Mouse (Mus musculus) fibroblast of lung, adult 2 months (primary cell): Measurements from ENCODE around the gene Tmem131l.
A peak's percentile ranks its signal among the peaks of the same experiment; 100 is the strongest.

Source experiments
- DNase-seq: peaks from one replicate; pipeline ENCODE4 v3.0.0-alpha.2; 2011; ENCODE audit warnings: low read depth

Gene Tmem131l

GRCm38 (mm10) chr3:84048729-84049175 is 8.8 kb upstream of the Tmem131l start:
- peak; percentile 86 for DNase-seq

DNA sequence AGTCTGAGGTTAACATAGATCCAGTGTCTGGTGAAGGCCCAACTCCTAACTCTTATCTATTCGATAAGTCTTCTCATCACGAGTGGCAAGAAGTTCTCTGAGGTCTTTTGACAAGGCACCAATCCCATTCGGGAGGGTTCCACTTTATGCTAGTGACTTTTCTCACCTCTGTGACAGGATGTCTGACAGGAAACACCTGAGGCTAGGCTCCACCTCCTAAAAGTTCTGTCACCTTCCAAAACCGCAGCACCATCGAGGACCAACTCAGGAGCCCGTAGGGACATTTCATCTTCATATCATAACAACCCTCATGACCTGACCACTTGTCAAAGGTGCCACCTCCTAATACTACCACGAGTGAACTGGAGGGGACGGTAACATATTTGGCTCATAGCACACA is 6.2 kb upstream of the Tmem131l start:
- no peak for DNase-seq

DNA sequence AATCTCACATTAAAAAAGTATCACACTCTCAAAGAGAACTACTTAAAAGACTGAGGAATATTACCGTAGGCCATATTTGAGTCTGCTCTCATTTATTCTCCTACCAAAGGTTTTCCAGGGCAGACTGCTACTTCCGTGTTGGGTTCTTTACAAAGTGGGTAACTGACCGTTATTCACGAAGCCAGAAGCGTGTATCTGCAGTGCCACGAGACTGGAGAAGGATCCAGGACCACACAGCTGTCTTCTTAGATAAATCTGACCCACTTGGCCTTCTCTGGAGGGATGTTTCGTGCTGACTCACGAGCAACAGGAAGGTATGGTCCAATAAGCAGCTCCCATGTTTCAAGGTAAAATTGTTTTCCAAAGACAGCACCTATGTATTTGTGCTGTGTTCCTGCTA is 1.8 kb upstream of the Tmem131l start:
- DNase-seq: no peak

- no peak for DNase-seq
These were observed 604 bp upstream of the Tmem131l start for GRCm38 (mm10) chr3:84040476-84041082.

- DNase-seq: no peak
These were observed 862 bp downstream of the Tmem131l start for GRCm38 (mm10) chr3:84038981-84039645.

- no peak for DNase-seq
These were observed 1.8 kb downstream of the Tmem131l start for GRCm38 (mm10) chr3:84038126-84038525.

DNA sequence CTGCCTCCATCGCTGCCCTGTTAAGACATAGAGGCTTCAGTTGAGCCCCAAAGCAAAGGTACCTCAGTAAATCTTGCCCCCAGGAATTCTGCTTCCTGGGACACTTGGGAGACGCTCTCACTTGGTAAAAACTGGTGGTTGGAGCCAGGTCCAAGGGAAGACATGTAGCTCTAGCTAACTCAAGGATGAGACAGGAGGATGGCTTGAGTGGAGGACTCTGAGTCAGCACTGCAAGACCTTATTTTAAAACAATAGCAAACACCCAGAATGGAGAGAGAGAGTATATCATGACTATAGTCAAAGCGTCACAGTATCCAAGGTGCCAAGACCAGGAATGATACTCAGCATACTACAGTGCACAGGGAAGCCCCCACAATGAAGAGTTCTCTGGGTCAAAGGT is 2.4 kb downstream of the Tmem131l start:
- DNase-seq: no peak

DNA sequence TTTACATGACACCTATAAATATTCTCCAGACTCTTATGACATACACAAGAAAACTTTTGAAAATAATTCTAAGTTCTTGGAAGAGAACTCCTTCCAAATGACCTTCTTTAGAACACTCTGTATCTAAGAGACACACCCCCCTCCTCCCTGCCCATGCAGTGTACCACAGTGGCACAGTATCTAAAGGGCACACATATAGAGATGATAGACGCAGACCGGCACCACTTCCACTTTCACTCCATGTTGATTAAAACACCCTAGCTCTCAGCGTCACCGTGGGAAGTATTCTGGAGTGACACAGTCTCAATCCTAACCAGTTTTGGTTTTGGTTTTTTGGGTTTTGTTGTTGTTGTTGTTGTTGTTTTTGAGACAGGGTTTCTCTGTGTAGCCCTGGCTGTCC is 3.1 kb downstream of the Tmem131l start:
- DNase-seq: no peak

DNA sequence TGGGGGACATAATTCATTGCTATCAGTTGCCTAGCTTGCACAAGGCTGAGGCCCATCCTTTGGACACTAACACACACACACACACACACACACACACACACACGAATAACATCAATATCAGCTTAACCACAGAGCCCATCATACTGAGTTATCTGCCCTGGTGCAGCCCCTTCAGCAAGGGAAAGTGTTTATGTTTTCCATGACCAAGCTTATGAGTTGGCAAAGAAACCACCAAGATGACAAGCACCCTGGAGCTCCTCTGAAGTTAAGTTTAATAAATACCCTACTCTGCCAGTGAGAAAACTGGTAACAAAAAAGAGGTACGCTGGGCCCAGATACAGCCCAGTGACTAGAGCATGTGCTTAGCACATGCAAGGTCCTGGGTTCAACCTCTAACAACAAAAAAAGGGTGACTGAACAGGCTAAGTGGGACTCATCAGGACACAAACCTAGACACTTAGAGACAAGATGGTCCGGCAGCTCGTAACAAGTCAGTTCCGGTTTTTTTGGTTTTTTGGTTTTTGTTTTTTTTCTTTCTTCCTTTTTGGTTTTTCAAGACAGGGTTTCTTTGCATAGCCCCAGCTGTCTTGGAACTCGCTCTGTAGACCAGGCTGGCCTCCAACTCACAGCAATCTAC is 4.1 kb downstream of the Tmem131l start:
- no peak for DNase-seq

GRCm38 (mm10) chr3:84034115-84034780 is 5.7 kb downstream of the Tmem131l start:
- DNase-seq: no peak

DNA sequence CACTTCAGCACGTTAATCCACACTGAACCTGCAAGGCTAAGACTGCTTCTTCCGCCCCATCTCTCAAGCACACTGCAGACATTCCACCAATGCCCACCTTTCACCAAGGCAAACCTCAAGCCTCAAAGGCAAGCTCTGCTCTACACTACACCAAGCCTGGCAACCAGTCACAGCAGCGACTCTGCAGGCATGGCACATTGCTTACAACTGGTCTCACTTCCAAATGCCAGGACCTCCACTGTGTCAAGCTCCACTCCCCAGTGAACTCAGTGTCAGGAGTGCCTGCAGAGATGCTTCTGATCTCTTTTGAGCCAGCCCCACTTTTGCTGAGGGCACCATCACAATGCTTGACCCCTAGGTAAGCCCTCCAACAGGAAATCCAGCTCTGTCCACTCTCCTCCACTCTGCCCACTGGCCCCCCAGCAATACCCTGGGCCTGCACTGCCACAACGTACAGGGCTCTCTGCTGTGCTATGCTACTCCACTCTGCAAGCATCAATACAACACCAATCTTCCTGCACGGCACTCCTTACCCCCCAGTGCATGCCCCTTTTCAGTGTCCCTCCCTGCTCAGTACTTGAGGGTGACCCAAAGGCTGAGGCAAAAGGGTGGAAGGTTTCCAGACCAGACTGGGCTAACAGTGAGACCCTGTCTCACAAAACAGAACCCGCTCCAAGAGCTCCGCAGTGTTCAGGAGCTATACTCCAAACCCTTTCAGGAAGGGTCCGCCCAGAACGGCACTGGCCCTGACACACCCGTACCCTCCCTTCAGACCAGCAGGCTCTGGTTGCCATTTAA is 6.8 kb downstream of the Tmem131l start:
- DNase-seq: no peak

DNA sequence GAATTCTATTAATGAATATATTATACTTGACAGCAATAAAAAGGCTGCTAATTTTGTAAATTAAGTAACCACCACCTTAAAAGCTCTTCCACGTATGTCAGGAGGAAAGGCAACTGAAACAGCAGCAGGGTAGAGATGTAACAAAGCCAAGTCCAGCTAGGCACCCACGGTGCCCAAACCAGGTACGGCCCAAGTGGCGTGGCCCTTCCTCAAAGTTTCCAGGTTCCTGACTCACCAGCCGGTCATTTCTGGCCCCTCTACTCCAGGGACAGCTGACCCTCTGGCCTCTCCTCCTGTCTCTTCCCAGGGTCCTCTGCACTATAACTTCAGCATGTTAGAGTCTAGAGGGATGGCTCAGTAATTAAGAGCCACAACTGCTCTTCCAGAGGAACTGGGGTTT is 7.6 kb downstream of the Tmem131l start:
- no peak for DNase-seq

DNA sequence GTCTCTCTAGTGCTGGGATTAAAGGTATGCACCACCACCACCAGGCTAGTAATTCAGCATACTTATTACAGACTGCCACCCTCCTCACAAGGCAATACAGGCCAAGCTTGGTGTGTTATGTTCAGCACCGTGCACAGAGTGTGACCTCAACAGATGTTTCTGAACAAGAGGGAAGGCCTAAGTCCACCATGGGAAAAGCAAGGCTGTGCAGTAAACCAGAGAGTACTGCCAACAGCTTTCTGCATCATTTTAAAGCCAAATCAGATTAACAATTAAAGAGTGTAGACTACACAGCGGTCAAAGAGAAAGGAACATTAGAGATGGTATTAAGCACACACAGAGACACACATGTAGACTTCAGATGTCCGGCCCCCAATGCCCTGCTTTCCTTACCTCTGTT is 8.8 kb downstream of the Tmem131l start:
- DNase-seq: no peak

DNA sequence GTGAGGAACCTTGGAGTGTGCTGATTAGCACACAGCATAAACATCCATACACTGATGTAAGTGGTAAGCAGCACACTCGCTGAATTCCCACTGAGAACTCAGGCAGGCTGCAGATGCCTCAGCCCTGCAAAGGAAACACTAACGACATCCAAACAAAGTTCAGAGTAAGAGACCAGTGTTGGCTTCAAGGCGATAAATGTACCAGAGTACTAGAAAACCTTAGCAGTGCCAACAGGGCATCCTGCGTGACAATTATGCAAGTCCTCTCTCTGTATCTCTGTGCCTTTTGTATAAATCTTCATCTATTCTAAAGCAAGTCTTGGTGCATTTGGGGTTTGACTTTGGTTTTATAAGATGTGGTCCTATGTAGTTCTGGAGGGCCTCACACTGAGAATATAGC is 11.0 kb downstream of the Tmem131l start:
- no peak for DNase-seq

GRCm38 (mm10) chr3:84027691-84028159 is 12.2 kb downstream of the Tmem131l start:
- no peak for DNase-seq

GRCm38 (mm10) chr3:84024512-84025072 is 15.4 kb downstream of the Tmem131l start:
- no peak for DNase-seq

DNA sequence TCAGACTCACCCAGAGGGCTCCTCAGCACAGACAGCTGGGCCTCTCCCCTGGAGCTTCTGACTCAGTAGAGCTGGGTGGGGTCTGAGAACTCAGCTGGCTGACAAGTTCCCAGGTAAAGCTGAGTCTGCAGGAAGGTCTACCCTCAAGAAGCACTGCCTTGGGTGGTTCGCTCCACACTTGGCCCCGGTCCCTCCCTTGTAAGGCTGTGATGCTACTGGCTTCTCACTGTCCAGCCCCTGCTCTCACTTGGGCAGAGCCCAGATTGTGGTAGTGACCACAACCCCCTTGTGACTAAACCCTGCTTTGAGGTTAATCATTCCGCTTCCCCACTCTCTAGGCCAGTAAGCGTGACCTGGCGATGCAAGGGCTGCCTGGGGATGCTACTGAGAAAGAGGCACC is 17.3 kb downstream of the Tmem131l start:
- peak; percentile 93 for DNase-seq

DNA sequence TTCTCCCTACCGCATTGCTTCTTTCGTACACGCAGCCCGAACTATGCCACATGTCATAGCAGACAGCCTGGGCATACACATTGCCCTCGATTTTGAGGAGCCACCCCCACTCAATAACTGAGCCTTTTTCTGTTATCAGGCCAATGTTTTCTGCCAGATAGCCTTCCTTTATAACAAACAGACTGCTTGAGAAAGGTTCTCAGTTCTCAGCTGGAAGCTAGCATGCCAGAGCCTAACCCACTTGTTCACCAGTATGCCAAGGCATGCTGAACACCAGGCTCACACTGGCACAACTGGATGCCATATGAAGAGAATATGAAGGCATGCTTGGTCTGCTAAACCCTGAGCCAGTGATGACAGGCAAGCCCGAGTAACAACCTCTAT is 17.8 kb downstream of the Tmem131l start:
- peak; percentile 62 for DNase-seq

DNA sequence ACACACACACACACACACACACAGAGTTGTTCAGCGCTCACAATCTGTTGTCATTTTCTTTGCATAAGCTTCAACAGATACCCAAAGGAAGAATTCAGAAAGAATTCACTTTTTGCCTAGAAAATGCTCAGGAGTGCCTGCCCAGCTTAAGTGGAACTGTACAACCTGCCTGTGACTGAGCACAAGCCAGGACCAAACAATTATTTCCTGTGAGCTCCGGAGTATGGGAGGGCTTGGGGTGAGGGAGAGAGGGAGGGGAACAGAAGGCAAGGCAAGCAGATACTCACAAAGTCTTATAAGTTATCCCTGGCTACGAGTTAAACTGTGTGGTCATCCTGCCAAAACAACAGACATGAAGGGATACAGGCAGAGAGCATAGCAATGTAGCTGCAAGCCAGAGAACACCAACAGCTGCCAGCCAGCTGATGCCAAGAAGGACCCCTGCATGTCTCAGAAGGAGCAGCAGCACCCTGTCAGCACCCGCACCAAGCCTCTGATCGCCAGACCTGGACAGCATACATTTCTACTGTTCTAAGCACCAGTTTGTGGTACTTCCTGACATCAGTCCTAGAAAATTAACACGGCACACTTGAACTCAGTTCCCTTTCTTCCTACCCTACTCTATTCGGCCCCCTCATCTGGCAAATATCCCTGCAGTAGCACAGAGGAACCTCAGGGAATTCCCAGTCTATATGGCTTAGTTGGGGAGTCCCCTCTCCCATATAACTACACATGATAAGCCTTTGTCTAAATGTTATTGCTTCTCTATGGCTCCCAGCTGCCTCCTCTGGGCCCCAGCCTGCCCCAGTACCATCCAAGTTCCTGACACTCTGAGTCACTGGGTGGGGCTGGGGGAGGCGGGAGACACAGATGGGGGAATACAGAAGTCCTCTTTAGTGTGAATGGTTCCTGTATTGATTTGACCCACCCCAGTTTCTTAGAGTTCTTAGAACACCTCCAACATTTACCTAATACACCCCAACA is 18.5 kb downstream of the Tmem131l start:
- no peak for DNase-seq

- DNase-seq: no peak
These were observed 19.4 kb downstream of the Tmem131l start for GRCm38 (mm10) chr3:84020528-84020927.
